Mouse (Mus musculus) heart, embryonic 11.5 days (tissue): ENCODE measurements around the gene Wwc2. TPM values are rescaled to one million over a fixed set of nuclear protein-coding genes. Genes with fewer than 3 reads are reported as not detected.

Source experiments
- ATAC-seq: fragments of 200-750 bp; cut with Nextera tagmentation; replicated peaks from 2 replicates; pipeline ENCODE4 v1.8.0; 2017; ENCODE audit warnings: moderate library complexity; ENCODE audit not compliant: insufficient number of reproducible peaks, low FRiP score, low TSS enrichment
- H3K27ac ChIP-seq: fragments of 300-500 bp; sonication (generic); 2 replicates; pipeline ENCODE4 v1.5.1; 2014; ENCODE audit warnings: mild to moderate bottlenecking, low read depth, low read length
- H3K27me3 ChIP-seq: fragments of 300-500 bp; sonication (generic); 2 replicates; pipeline ENCODE4 v1.6.1; 2014; ENCODE audit warnings: mild to moderate bottlenecking, low read length, mixed read lengths; ENCODE audit not compliant: control insufficient read depth, insufficient read depth
- H3K36me3 ChIP-seq: fragments of 300-500 bp; sonication (generic); 2 replicates; pipeline ENCODE4 v1.6.1; 2014; ENCODE audit warnings: mild to moderate bottlenecking, low read length, moderate library complexity, mixed read lengths; ENCODE audit not compliant: control insufficient read depth, insufficient read depth
- H3K4me1 ChIP-seq: fragments of 300-500 bp; sonication (generic); 2 replicates; pipeline ENCODE4 v1.6.1; 2014; ENCODE audit warnings: low read length; ENCODE audit not compliant: control insufficient read depth, insufficient read depth
- H3K4me2 ChIP-seq: fragments of 300-500 bp; sonication (generic); 2 replicates; pipeline ENCODE4 v1.6.1; 2014; ENCODE audit warnings: mild to moderate bottlenecking, moderate library complexity
- H3K4me3 ChIP-seq: fragments of 300-500 bp; sonication (generic); 2 replicates; pipeline ENCODE4 v1.5.1; 2014; ENCODE audit warnings: low read depth, low read length
- H3K9ac ChIP-seq: fragments of 300-500 bp; sonication (generic); 2 replicates; pipeline ENCODE4 v1.6.1; 2014; ENCODE audit warnings: mild to moderate bottlenecking, low read depth, low read length, moderate library complexity
- H3K9me3 ChIP-seq: fragments of 300-500 bp; sonication (generic); replicated peaks from 2 replicates; pipeline ENCODE4 v1.6.1; 2016; ENCODE audit warnings: low read length; ENCODE audit not compliant: control insufficient read depth
- WGBS: fragments of 180-500 bp; shearing (Covaris S2); extraction: QIAGEN DNeasy Blood & Tissue Kit; methylation state at CpG from one replicate; pipeline ENCODE4 v1.1.7; 2014; ENCODE audit not compliant: insufficient replicate concordance; 5-methylcytosine and 5-hydroxymethylcytosine counted together
- polyA plus RNA-seq: library from polyadenylated mRNA; unstranded; fragments of >200 nt; fragmentation: Nextera tagmentation; extraction: Ambion mirVana; gene quantifications from 2 replicates; pipeline ENCODE4 v1.2.1, GENCODE M21; 2014

The Wwc2 gene
- polyA plus RNA-seq, 1 experiment from 2014 or later, result 14.8 TPM

- Histone ChIP-seq H3K27me3 (no peaks in the 10 kb centered on the region), H3K9ac (no peak overlapping the region), H3K9me3 (no peaks in the 10 kb centered on the region), H3K4me2 (no peak overlapping the region), H3K27ac (no peak overlapping the region), H3K4me3 (no peak overlapping the region), H3K36me3 (no peaks in the 10 kb centered on the region), H3K4me1 (peaks cover 3% of the 10 kb centered on the region; the same call in 1 of the 2 replicates)
- 78% methylated on average over 8 of the region's 8 CpGs for WGBS
- no peak for ATAC-seq
Measured at GRCm38 (mm10) chr8:47819034-47819433, 171.7 kb downstream of the Wwc2 start.

- Histone ChIP-seq H3K9ac (no peak overlapping the region), H3K36me3 (no peaks in the 10 kb centered on the region), H3K9me3 (no peaks in the 10 kb centered on the region), H3K27me3 (no peaks in the 10 kb centered on the region), H3K4me1 (peaks cover 6% of the 10 kb centered on the region; the same call in 1 of the 2 replicates), H3K27ac (no peak overlapping the region), H3K4me3 (no peak overlapping the region), H3K4me2 (no peak overlapping the region)
- WGBS, result 83% methylated on average over 12 of the region's 12 CpGs
- no peak for ATAC-seq
Measured at GRCm38 (mm10) chr8:47811221-47811620, 179.5 kb downstream of the Wwc2 start.

GRCm38 (mm10) chr8:47810666-47811015, 180.1 kb downstream of the Wwc2 start:
- WGBS, result 73% methylated on average over 7 of the region's 7 CpGs
- H3K27ac ChIP-seq, result no peak overlapping the region

GRCm38 (mm10) chr8:47809970-47810665, 180.6 kb downstream of the Wwc2 start:
- H3K27ac ChIP-seq, result no peak overlapping the region

More at GRCm38 (mm10) chr8:47810666-47811015, 180.1 kb downstream of the Wwc2 start:
- H3K9ac ChIP-seq, result no peak overlapping the region
- H3K4me1 ChIP-seq, result peaks cover 6% of the 10 kb centered on the region; the same call in 1 of the 2 replicates
- H3K4me2 ChIP-seq, result no peak overlapping the region
- H3K27me3 ChIP-seq, result no peaks in the 10 kb centered on the region
- no peak for ATAC-seq
- H3K36me3 ChIP-seq, result no peaks in the 10 kb centered on the region
- H3K9me3 ChIP-seq, result no peaks in the 10 kb centered on the region
- H3K4me3 ChIP-seq, result no peak overlapping the region

GRCm38 (mm10) chr8:47804262-47804661, 186.5 kb downstream of the Wwc2 start:
- 88% methylated on average over 1 of the region's 1 CpGs for WGBS
- Histone ChIP-seq H3K27me3 (no peaks in the 10 kb centered on the region), H3K4me2 (no peak overlapping the region), H3K4me3 (no peak overlapping the region), H3K36me3 (no peaks in the 10 kb centered on the region), H3K9me3 (no peaks in the 10 kb centered on the region), H3K27ac (no peak overlapping the region), H3K9ac (no peak overlapping the region), H3K4me1 (no peaks in the 10 kb centered on the region)
- no peak for ATAC-seq

More at GRCm38 (mm10) chr8:47809970-47810665, 180.6 kb downstream of the Wwc2 start:
- Histone ChIP-seq H3K4me2 (no peak overlapping the region), H3K9ac (no peak overlapping the region), H3K4me3 (no peak overlapping the region), H3K9me3 (no peaks in the 10 kb centered on the region), H3K4me1 (peaks cover 6% of the 10 kb centered on the region; the same call in 1 of the 2 replicates), H3K27me3 (no peaks in the 10 kb centered on the region), H3K36me3 (no peaks in the 10 kb centered on the region)
- no peak for ATAC-seq
- WGBS, result 64% methylated on average over 14 of the region's 14 CpGs

DNA sequence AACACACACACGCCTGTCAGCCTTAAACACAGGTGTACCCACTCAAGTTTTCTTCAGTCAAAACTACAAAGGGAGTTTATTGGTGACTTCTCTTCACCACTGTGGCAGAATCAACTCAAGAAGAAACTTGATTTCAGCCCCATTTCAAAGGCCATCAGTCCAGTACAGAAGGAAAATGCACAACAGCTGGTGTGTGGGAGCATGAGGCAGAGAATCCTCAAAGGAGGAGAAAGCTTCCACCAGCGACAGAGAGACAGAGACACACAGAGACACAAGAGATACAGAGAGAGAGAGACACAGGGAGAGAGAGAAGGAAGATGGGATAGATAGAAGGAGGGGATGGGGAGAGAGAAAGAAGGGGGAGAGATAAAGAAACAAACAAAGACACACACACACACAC, 188.4 kb downstream of the Wwc2 start:
- Histone ChIP-seq H3K9ac (no peak overlapping the region), H3K4me2 (no peak overlapping the region), H3K4me1 (no peaks in the 10 kb centered on the region), H3K4me3 (no peak overlapping the region), H3K9me3 (no peaks in the 10 kb centered on the region), H3K27me3 (no peaks in the 10 kb centered on the region), H3K27ac (no peak overlapping the region), H3K36me3 (no peaks in the 10 kb centered on the region)
- WGBS, result 65% methylated on average over 2 of the region's 2 CpGs
- ATAC-seq, result no peak

GRCm38 (mm10) chr8:47799438-47799837, 191.3 kb downstream of the Wwc2 start:
- WGBS, result 51% methylated on average over 6 of the region's 6 CpGs
- ATAC-seq, result no peak

GRCm38 (mm10) chr8:47791986-47792385, 198.7 kb downstream of the Wwc2 start:
- no peak overlapping the region for H3K4me3 ChIP-seq
- H3K4me2 ChIP-seq, result no peak overlapping the region
- no peak for ATAC-seq
- H3K4me1 ChIP-seq, result peaks cover 5% of the 10 kb centered on the region; the same call in 1 of the 2 replicates
- no peaks in the 10 kb centered on the region for H3K36me3 ChIP-seq
- H3K9ac ChIP-seq, result no peak overlapping the region
- H3K27ac ChIP-seq, result no peak overlapping the region
- WGBS, result 80% methylated on average over 9 of the region's 9 CpGs
- H3K9me3 ChIP-seq, result no peaks in the 10 kb centered on the region
- H3K27me3 ChIP-seq, result no peaks in the 10 kb centered on the region

More at GRCm38 (mm10) chr8:47799438-47799837, 191.3 kb downstream of the Wwc2 start:
- Histone ChIP-seq H3K9ac (no peak overlapping the region), H3K9me3 (no peaks in the 10 kb centered on the region), H3K4me2 (no peak overlapping the region), H3K4me3 (no peak overlapping the region), H3K27ac (no peak overlapping the region), H3K36me3 (no peaks in the 10 kb centered on the region), H3K4me1 (no peaks in the 10 kb centered on the region), H3K27me3 (no peaks in the 10 kb centered on the region)

GRCm38 (mm10) chr8:47787705-47788104, 203.0 kb downstream of the Wwc2 start:
- H3K4me2 ChIP-seq, result no peak overlapping the region
- no peak for ATAC-seq
- H3K27ac ChIP-seq, result no peak overlapping the region
- no peaks in the 10 kb centered on the region for H3K9me3 ChIP-seq
- no peak overlapping the region for H3K4me3 ChIP-seq
- 56% methylated on average over 10 of the region's 10 CpGs for WGBS
- no peaks in the 10 kb centered on the region for H3K36me3 ChIP-seq
- peaks cover 5% of the 10 kb centered on the region; the same call in 1 of the 2 replicates for H3K4me1 ChIP-seq
- no peaks in the 10 kb centered on the region for H3K27me3 ChIP-seq
- no peak overlapping the region for H3K9ac ChIP-seq
